Mouse (Mus musculus): ENCODE measurements around the gene Ptprm. TPM values are rescaled to one million over a fixed set of nuclear protein-coding genes. Genes with fewer than 3 reads are reported as not detected.

Ptprm gene
- total RNA-seq, 2 experiments from 2014 or later = 35.7 to 39.5 TPM

GRCm38 (mm10) chr17:67346921-67347320 is 7.3 kb downstream of the Ptprm start:
- DNase-seq (ENCODE audit: low spot score in 2 of 2) = no peak

- no peak for DNase-seq (ENCODE audit: low spot score in 2 of 2)
These were observed 9.1 kb downstream of the Ptprm start for GRCm38 (mm10) chr17:67345157-67345556.

- no peak for DNase-seq (ENCODE audit: low spot score in 2 of 2)
These were observed 10.8 kb downstream of the Ptprm start for GRCm38 (mm10) chr17:67343471-67343870.

- no peak for DNase-seq (ENCODE audit: low spot score in 2 of 2)
These were observed 11.3 kb downstream of the Ptprm start for GRCm38 (mm10) chr17:67343006-67343405.

- DNase-seq (ENCODE audit: low spot score in 2 of 2) = no peak
These were observed 13.9 kb downstream of the Ptprm start for GRCm38 (mm10) chr17:67340362-67340761.

GRCm38 (mm10) chr17:67339569-67339968 is 14.7 kb downstream of the Ptprm start:
- DNase-seq (ENCODE audit: low spot score in 2 of 2) = no peak

- no peak for DNase-seq (ENCODE audit: low spot score in 2 of 2)
These were observed 19.9 kb downstream of the Ptprm start for GRCm38 (mm10) chr17:67334310-67334709.

- DNase-seq (ENCODE audit: low spot score in 2 of 2) = no peak
These were observed 24.8 kb downstream of the Ptprm start for GRCm38 (mm10) chr17:67329435-67329834.

GRCm38 (mm10) chr17:67324499-67324832 is 29.8 kb downstream of the Ptprm start:
- no peak for DNase-seq (ENCODE audit: low spot score in 2 of 2)

- DNase-seq (ENCODE audit: low spot score in 2 of 2) = no peak
These were observed 30.3 kb downstream of the Ptprm start for GRCm38 (mm10) chr17:67323777-67324498.

- no peak for DNase-seq (ENCODE audit: low spot score in 2 of 2)
These were observed 39.6 kb downstream of the Ptprm start for GRCm38 (mm10) chr17:67314491-67315205.

GRCm38 (mm10) chr17:67308421-67308820 is 45.8 kb downstream of the Ptprm start:
- no peak for DNase-seq (ENCODE audit: low spot score in 2 of 2)

- no peak for DNase-seq (ENCODE audit: low spot score in 2 of 2)
These were observed 48.0 kb downstream of the Ptprm start for GRCm38 (mm10) chr17:67306066-67306845.

- no peak for DNase-seq (ENCODE audit: low spot score in 2 of 2)
These were observed 49.4 kb downstream of the Ptprm start for GRCm38 (mm10) chr17:67304831-67305230.

- DNase-seq (ENCODE audit: low spot score in 2 of 2) = peak; percentile 10 to 14
These were observed 50.7 kb downstream of the Ptprm start for GRCm38 (mm10) chr17:67303326-67304099.

GRCm38 (mm10) chr17:67302569-67302968 is 51.7 kb downstream of the Ptprm start:
- DNase-seq (ENCODE audit: low spot score in 2 of 2) = no peak

GRCm38 (mm10) chr17:67302074-67302473 is 52.2 kb downstream of the Ptprm start:
- no peak for DNase-seq (ENCODE audit: low spot score in 2 of 2)

- DNase-seq (ENCODE audit: low spot score in 2 of 2) = no peak
These were observed 52.9 kb downstream of the Ptprm start for GRCm38 (mm10) chr17:67301367-67301766.

GRCm38 (mm10) chr17:67298269-67298798 is 55.9 kb downstream of the Ptprm start:
- no peak for DNase-seq (ENCODE audit: low spot score in 2 of 2)

GRCm38 (mm10) chr17:67296604-67297595 is 57.4 kb downstream of the Ptprm start:
- no peak for DNase-seq (ENCODE audit: low spot score in 2 of 2)
